Mouse (Mus musculus): ENCODE results near the gene Tbck. TPM values are rescaled to one million over a fixed set of nuclear protein-coding genes. Genes with fewer than 3 reads are reported as not detected.

Gene Tbck
- polyA plus RNA-seq, 1 experiment from 2014 or later: 12.8 TPM

- POLR2A ChIA-PET: no interaction called here
- in situ Hi-C loops (cut with MboI; ENCODE audit: low pct_unique_long_range_greater_than_20kb): no loop called here
- no peak for DNase-seq (ENCODE audit: low read depth, low spot score)
These were observed 68.8 kb downstream of the Tbck start for GRCm38 (mm10) chr3:132752772-132753171.

GRCm38 (mm10) chr3:132756274-132756673, 72.3 kb downstream of the Tbck start:
- DNase-seq (ENCODE audit: low read depth, low spot score) (no peak), ATAC-seq (no peak)
- no peak for TF ChIP-seq CTCF (IDR thresholded peaks at IDR 0.05)
- ChIA-PET POLR2A (no interaction called here), CTCF (interaction anchor here (1.2 kb wide), 1 partner anchor 14 kb away, joined by 3 read pairs; no protein-coding TSS in a partner anchor)
- H3K27me3 ChIP-seq: no peaks in the 10 kb centered on the region
- in situ Hi-C loops (cut with MboI; ENCODE audit: low pct_unique_long_range_greater_than_20kb): no loop called here

More at GRCm38 (mm10) chr3:132752772-132753171, 68.8 kb downstream of the Tbck start:
- no peaks in the 10 kb centered on the region for H3K27me3 ChIP-seq
- CTCF ChIA-PET: interaction anchor here (1.0 to 2.5 kb wide), 4 partner anchors 10 to 322 kb away, joined by 3 to 7 read pairs (median 4); no protein-coding TSS in a partner anchor
- no peak for ATAC-seq
- TF ChIP-seq CTCF (IDR thresholded peaks at IDR 0.05): no peak

GRCm38 (mm10) chr3:132766033-132766726, 82.2 kb downstream of the Tbck start:
- TF ChIP-seq CTCF (IDR thresholded peaks at IDR 0.05): no peak
- ATAC-seq (no peak), DNase-seq (ENCODE audit: low read depth, low spot score) (no peak)
- in situ Hi-C loops (cut with MboI; ENCODE audit: low pct_unique_long_range_greater_than_20kb): no loop called here
- CTCF ChIA-PET: no interaction called here
- H3K27me3 ChIP-seq: no peaks in the 10 kb centered on the region
- POLR2A ChIA-PET: interaction anchor here (0.6 kb wide), 1 partner anchor 42 kb away, joined by 3 read pairs; no protein-coding TSS in a partner anchor

- no peaks in the 10 kb centered on the region for H3K27me3 ChIP-seq
- DNase-seq (ENCODE audit: low read depth, low spot score): no peak
- no peak for ATAC-seq
- CTCF ChIA-PET: interaction anchor here (1.1 to 1.3 kb wide), 2 partner anchors 26 to 132 kb away, joined by 3 read pairs; no protein-coding TSS in a partner anchor
- in situ Hi-C loops (cut with MboI; ENCODE audit: low pct_unique_long_range_greater_than_20kb): no loop called here
- POLR2A ChIA-PET: no interaction called here
- TF ChIP-seq CTCF (IDR thresholded peaks at IDR 0.05): no peak
These were observed 88.1 kb downstream of the Tbck start for GRCm38 (mm10) chr3:132772054-132772453.

- CTCF ChIA-PET: interaction anchor here (1.1 kb wide), 1 partner anchor 15 kb away, joined by 3 read pairs; no protein-coding TSS in a partner anchor
- no peak for TF ChIP-seq CTCF (IDR thresholded peaks at IDR 0.05)
- in situ Hi-C loops (cut with MboI; ENCODE audit: low pct_unique_long_range_greater_than_20kb): no loop called here
These were observed 92.7 kb downstream of the Tbck start for GRCm38 (mm10) chr3:132776686-132777085.

GRCm38 (mm10) chr3:132781103-132781502, 97.2 kb downstream of the Tbck start:
- H3K27me3 ChIP-seq: no peaks in the 10 kb centered on the region
- no peak for DNase-seq (ENCODE audit: low read depth, low spot score)
- CTCF ChIA-PET: interaction anchor here (1.9 kb wide), 1 partner anchor 16 kb away, joined by 5 read pairs; no protein-coding TSS in a partner anchor
- TF ChIP-seq CTCF (IDR thresholded peaks at IDR 0.05): no peak
- ATAC-seq: no peak
- in situ Hi-C loops (cut with MboI; ENCODE audit: low pct_unique_long_range_greater_than_20kb): no loop called here
- POLR2A ChIA-PET: interaction anchor here (1.0 kb wide), 1 partner anchor 311 kb away, joined by 3 read pairs; the partner anchor contains the start of genes Gstcd and Ints12

More at GRCm38 (mm10) chr3:132776686-132777085, 92.7 kb downstream of the Tbck start:
- H3K27me3 ChIP-seq: no peaks in the 10 kb centered on the region
- no peak for DNase-seq (ENCODE audit: low read depth, low spot score)
- ATAC-seq: no peak
- POLR2A ChIA-PET: no interaction called here

- no peak for ATAC-seq
- ChIA-PET CTCF (interaction anchor here (1.3 to 1.7 kb wide), 2 partner anchors 10 to 18 kb away, joined by 3 to 5 read pairs; no protein-coding TSS in a partner anchor), POLR2A (no interaction called here)
- in situ Hi-C loops (cut with MboI; ENCODE audit: low pct_unique_long_range_greater_than_20kb): no loop called here
- DNase-seq (ENCODE audit: low read depth, low spot score): no peak
- TF ChIP-seq CTCF (IDR thresholded peaks at IDR 0.05): no peak
- H3K27me3 ChIP-seq: no peaks in the 10 kb centered on the region
These were observed 99.1 kb downstream of the Tbck start for GRCm38 (mm10) chr3:132783087-132783486.

- DNase-seq (ENCODE audit: low read depth, low spot score) (no peak), ATAC-seq (no peak)
- ChIA-PET CTCF (interaction anchor here (1.7 to 2.6 kb wide), 3 partner anchors 8 to 36 kb away, joined by 4 to 7 read pairs (median 5); no protein-coding TSS in a partner anchor), POLR2A (no interaction called here)
- no peaks in the 10 kb centered on the region for H3K27me3 ChIP-seq
- no peak for TF ChIP-seq CTCF (IDR thresholded peaks at IDR 0.05)
- in situ Hi-C loops (cut with MboI; ENCODE audit: low pct_unique_long_range_greater_than_20kb): no loop called here
These were observed 100.8 kb downstream of the Tbck start for GRCm38 (mm10) chr3:132784732-132785131.

GRCm38 (mm10) chr3:132786690-132787089, 102.7 kb downstream of the Tbck start:
- DNase-seq (ENCODE audit: low read depth, low spot score) (no peak), ATAC-seq (no peak)
- ChIA-PET POLR2A (no interaction called here), CTCF (interaction anchor here (1.0 to 1.4 kb wide), 2 partner anchors 14 to 163 kb away, joined by 3 to 4 read pairs; partner anchors contain the start of gene Npnt)
- H3K27me3 ChIP-seq: no peaks in the 10 kb centered on the region
- in situ Hi-C loops (cut with MboI; ENCODE audit: low pct_unique_long_range_greater_than_20kb): no loop called here
- no peak for TF ChIP-seq CTCF (IDR thresholded peaks at IDR 0.05)

GRCm38 (mm10) chr3:132787775-132788174, 103.8 kb downstream of the Tbck start:
- DNase-seq (ENCODE audit: low read depth, low spot score) (no peak), ATAC-seq (no peak)
- in situ Hi-C loops (cut with MboI; ENCODE audit: low pct_unique_long_range_greater_than_20kb): no loop called here
- H3K27me3 ChIP-seq: no peaks in the 10 kb centered on the region
- no peak for TF ChIP-seq CTCF (IDR thresholded peaks at IDR 0.05)
- ChIA-PET CTCF (interaction anchor here (1.4 kb wide), 1 partner anchor 11 kb away, joined by 3 read pairs; no protein-coding TSS in a partner anchor), POLR2A (no interaction called here)

GRCm38 (mm10) chr3:132791140-132791539, 107.2 kb downstream of the Tbck start:
- H3K27me3 ChIP-seq: no peaks in the 10 kb centered on the region
- no peak for TF ChIP-seq CTCF (IDR thresholded peaks at IDR 0.05)
- DNase-seq (ENCODE audit: low read depth, low spot score) (no peak), ATAC-seq (peak; percentile 84)
- in situ Hi-C loops (cut with MboI; ENCODE audit: low pct_unique_long_range_greater_than_20kb): no loop called here
- CTCF ChIA-PET: interaction anchor here (1.6 to 3.6 kb wide), 2 partner anchors 10 to 14 kb away, joined by 5 to 16 read pairs; no protein-coding TSS in a partner anchor
- POLR2A ChIA-PET: no interaction called here

Data from Patski (cell line).